Mouse (Mus musculus) heart, embryonic 12.5 days (tissue): ENCODE results near the gene Adgra1. TPM values are rescaled to one million over a fixed set of nuclear protein-coding genes. Genes with fewer than 3 reads are reported as not detected.

Source experiments
- ATAC-seq: fragments of 200-750 bp; cut with Nextera tagmentation; 2 replicates; pipeline ENCODE4 v1.8.0; 2017; ENCODE audit warnings: moderate TSS enrichment, moderate library complexity; ENCODE audit not compliant: insufficient number of reproducible peaks, low FRiP score
- H3K27ac ChIP-seq: fragments of 300-500 bp; sonication (generic); 2 replicates; pipeline ENCODE4 v1.5.1; 2016; ENCODE audit warnings: mild to moderate bottlenecking, moderate library complexity; ENCODE audit not compliant: poor library complexity, severe bottlenecking
- H3K27me3 ChIP-seq: fragments of 300-500 bp; sonication (generic); replicated peaks from 2 replicates; pipeline ENCODE4 v1.6.1; 2016; ENCODE audit warnings: mild to moderate bottlenecking, moderate library complexity
- H3K36me3 ChIP-seq: fragments of 300-500 bp; sonication (generic); 2 replicates; pipeline ENCODE4 v1.6.1; 2016; ENCODE audit warnings: mild to moderate bottlenecking, moderate library complexity
- H3K4me1 ChIP-seq: fragments of 300-500 bp; sonication (generic); replicated peaks from 2 replicates; pipeline ENCODE4 v1.6.1; 2016; ENCODE audit warnings: mild to moderate bottlenecking
- H3K4me2 ChIP-seq: fragments of 300-500 bp; sonication (generic); 2 replicates; pipeline ENCODE4 v1.6.1; 2016; ENCODE audit warnings: mild to moderate bottlenecking, moderate library complexity
- H3K4me3 ChIP-seq: fragments of 300-500 bp; sonication (generic); 2 replicates; pipeline ENCODE4 v1.5.1; 2016; ENCODE audit warnings: mild to moderate bottlenecking
- H3K9ac ChIP-seq: fragments of 300-500 bp; sonication (generic); 2 replicates; pipeline ENCODE4 v1.6.1; 2016; ENCODE audit warnings: mild to moderate bottlenecking, moderate library complexity
- H3K9me3 ChIP-seq: fragments of 300-500 bp; sonication (generic); replicated peaks from 2 replicates; pipeline ENCODE4 v1.6.1; 2016; ENCODE audit warnings: mild to moderate bottlenecking, moderate library complexity
- WGBS: fragments of 180-500 bp; shearing (Covaris S2); methylation state at CpG from one replicate; pipeline ENCODE4 v1.1.7; 2016; 5-methylcytosine and 5-hydroxymethylcytosine counted together
- polyA plus RNA-seq: library from polyadenylated mRNA; unstranded; fragments of >200 nt; fragmentation: Nextera tagmentation; extraction: Ambion mirVana; gene quantifications from 2 replicates; pipeline ENCODE4 v1.2.1, GENCODE M21; 2016

Gene Adgra1
- polyA plus RNA-seq, 1 experiment from 2014 or later: 0.05 TPM

DNA sequence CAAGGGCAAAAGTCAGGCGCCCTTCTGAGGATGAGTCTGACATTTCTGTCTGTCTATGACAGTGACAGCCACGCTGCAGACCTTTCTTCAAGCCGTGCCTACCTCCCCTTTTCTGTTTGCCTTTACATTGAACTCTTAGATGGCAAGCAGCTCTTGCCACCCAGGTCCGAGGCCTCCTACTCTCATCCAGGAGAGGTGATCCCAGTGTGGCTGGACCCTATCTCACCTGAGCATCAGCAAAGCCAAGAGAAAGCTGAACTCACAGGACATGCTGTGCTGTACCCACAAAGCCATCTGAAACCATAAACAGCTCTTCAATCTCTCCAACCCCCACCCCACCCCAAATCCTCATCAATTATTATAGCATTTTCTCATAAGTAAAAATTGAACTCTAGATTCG, 16.7 kb downstream of the Adgra1 start:
- WGBS: 71% methylated on average over 5 of the region's 5 CpGs
- Histone ChIP-seq H3K4me3 (no peak overlapping the region), H3K36me3 (no peaks in the 10 kb centered on the region), H3K27ac (no peak overlapping the region), H3K4me1 (no peaks in the 10 kb centered on the region), H3K9me3 (no peaks in the 10 kb centered on the region), H3K4me2 (no peak overlapping the region), H3K9ac (no peak overlapping the region), H3K27me3 (peaks cover 8% of the 10 kb centered on the region)
- ATAC-seq: no peak

GRCm38 (mm10) chr7:139851098-139851497, 17.1 kb downstream of the Adgra1 start:
- no peaks in the 10 kb centered on the region for H3K36me3 ChIP-seq
- H3K9ac ChIP-seq: no peak overlapping the region
- WGBS: 72% methylated on average over 6 of the region's 6 CpGs
- no peak overlapping the region for H3K27ac ChIP-seq
- H3K4me2 ChIP-seq: no peak overlapping the region
- H3K9me3 ChIP-seq: no peaks in the 10 kb centered on the region
- H3K4me1 ChIP-seq: no peaks in the 10 kb centered on the region
- no peak for ATAC-seq
- peaks cover 8% of the 10 kb centered on the region for H3K27me3 ChIP-seq
- H3K4me3 ChIP-seq: no peak overlapping the region

GRCm38 (mm10) chr7:139855261-139855660, 21.3 kb downstream of the Adgra1 start:
- no peak overlapping the region for H3K4me3 ChIP-seq

GRCm38 (mm10) chr7:139861411-139861810, 27.4 kb downstream of the Adgra1 start:
- no peak for ATAC-seq
- H3K36me3 ChIP-seq: no peaks in the 10 kb centered on the region
- no peak overlapping the region for H3K4me3 ChIP-seq
- H3K27me3 ChIP-seq: 0 out of 2 replicates have a peak, but pooled peaks cover 3% of the 10 kb centered on the region
- WGBS: 38% methylated on average over 3 of the region's 3 CpGs
- H3K9me3 ChIP-seq: no peaks in the 10 kb centered on the region
- no peak overlapping the region for H3K27ac ChIP-seq
- H3K9ac ChIP-seq: no peak overlapping the region
- no peak overlapping the region for H3K4me2 ChIP-seq
- no peaks in the 10 kb centered on the region for H3K4me1 ChIP-seq

More at GRCm38 (mm10) chr7:139855261-139855660, 21.3 kb downstream of the Adgra1 start:
- WGBS: 83% methylated on average over 11 of the region's 11 CpGs
- Histone ChIP-seq H3K4me1 (no peaks in the 10 kb centered on the region), H3K9me3 (no peaks in the 10 kb centered on the region), H3K36me3 (no peaks in the 10 kb centered on the region), H3K27ac (no peak overlapping the region), H3K9ac (no peak overlapping the region), H3K27me3 (peaks cover 9% of the 10 kb centered on the region), H3K4me2 (no peak overlapping the region)
- ATAC-seq: no peak

GRCm38 (mm10) chr7:139863076-139863475, 29.1 kb downstream of the Adgra1 start:
- H3K9me3 ChIP-seq: no peaks in the 10 kb centered on the region
- no peaks in the 10 kb centered on the region for H3K36me3 ChIP-seq
- no peak overlapping the region for H3K4me3 ChIP-seq
- no peak overlapping the region for H3K4me2 ChIP-seq
- H3K4me1 ChIP-seq: no peaks in the 10 kb centered on the region
- H3K27ac ChIP-seq: no peak overlapping the region
- WGBS: 70% methylated on average over 2 of the region's 2 CpGs
- H3K27me3 ChIP-seq: no peaks in the 10 kb centered on the region
- no peak for ATAC-seq
- H3K9ac ChIP-seq: no peak overlapping the region

DNA sequence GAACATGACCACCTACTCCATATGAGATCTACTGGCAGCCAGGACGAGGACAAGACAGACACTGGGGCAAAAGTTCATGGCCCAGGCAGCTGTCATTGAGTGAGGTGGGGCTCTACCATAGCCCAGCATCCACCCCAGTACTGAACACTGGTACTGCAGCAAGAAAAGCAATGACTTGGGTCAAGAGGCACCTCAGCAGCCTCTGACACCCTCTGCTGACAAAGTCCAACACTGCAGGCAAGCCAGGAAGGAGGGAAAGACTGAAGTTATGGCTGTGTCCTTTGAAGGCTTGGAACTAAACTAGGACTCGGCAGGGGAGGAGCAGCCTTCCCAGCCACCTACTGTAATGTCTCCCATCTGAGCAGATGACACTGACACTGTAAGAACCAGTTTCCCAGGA, 30.3 kb downstream of the Adgra1 start:
- no peak overlapping the region for H3K9ac ChIP-seq
- no peak overlapping the region for H3K4me3 ChIP-seq
- WGBS: 43% methylated on average over 2 of the region's 2 CpGs
- H3K27me3 ChIP-seq: no peaks in the 10 kb centered on the region
- no peaks in the 10 kb centered on the region for H3K4me1 ChIP-seq
- H3K4me2 ChIP-seq: no peak overlapping the region
- H3K27ac ChIP-seq: no peak overlapping the region
- no peaks in the 10 kb centered on the region for H3K9me3 ChIP-seq
- ATAC-seq: no peak
- H3K36me3 ChIP-seq: no peaks in the 10 kb centered on the region

DNA sequence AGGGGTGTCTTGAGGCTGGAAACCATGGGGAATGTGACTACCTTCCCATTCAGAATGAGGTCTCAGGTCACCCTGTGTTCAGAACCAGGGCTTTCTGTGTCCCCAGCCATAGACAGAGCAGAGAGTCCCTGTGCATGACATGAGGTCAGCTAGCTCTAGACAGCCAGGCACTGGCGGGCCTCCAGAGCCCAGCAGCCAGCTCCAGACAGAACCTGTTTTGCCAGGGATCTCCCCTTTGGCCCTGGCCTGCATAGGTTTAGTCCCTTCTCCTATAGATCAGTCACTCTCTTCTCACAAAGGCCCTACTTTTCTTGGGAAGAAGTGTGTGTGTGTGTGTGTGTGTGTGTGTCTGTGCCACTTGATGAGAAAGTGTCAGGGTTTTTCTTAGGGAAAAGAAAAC, 30.9 kb downstream of the Adgra1 start:
- no peaks in the 10 kb centered on the region for H3K27me3 ChIP-seq
- WGBS: 69% methylated on average over 1 of the region's 1 CpGs
- no peak overlapping the region for H3K4me2 ChIP-seq
- H3K4me1 ChIP-seq: no peaks in the 10 kb centered on the region
- H3K4me3 ChIP-seq: no peak overlapping the region
- H3K27ac ChIP-seq: no peak overlapping the region
- no peaks in the 10 kb centered on the region for H3K9me3 ChIP-seq
- ATAC-seq: no peak
- no peaks in the 10 kb centered on the region for H3K36me3 ChIP-seq
- H3K9ac ChIP-seq: no peak overlapping the region

GRCm38 (mm10) chr7:139871014-139871413, 37.0 kb downstream of the Adgra1 start:
- no peak overlapping the region for H3K4me3 ChIP-seq
- WGBS: 88% methylated on average over 5 of the region's 5 CpGs
- no peaks in the 10 kb centered on the region for H3K9me3 ChIP-seq
- H3K36me3 ChIP-seq: no peaks in the 10 kb centered on the region
- H3K27me3 ChIP-seq: peaks cover 14% of the 10 kb centered on the region
- no peak for ATAC-seq
- H3K9ac ChIP-seq: no peak overlapping the region
- H3K27ac ChIP-seq: no peak overlapping the region
- no peaks in the 10 kb centered on the region for H3K4me1 ChIP-seq
- no peak overlapping the region for H3K4me2 ChIP-seq

- H3K4me1 ChIP-seq: no peaks in the 10 kb centered on the region
- no peak overlapping the region for H3K9ac ChIP-seq
- no peak overlapping the region for H3K27ac ChIP-seq
- H3K27me3 ChIP-seq: peaks cover 27% of the 10 kb centered on the region
- H3K4me3 ChIP-seq: no peak overlapping the region
- WGBS: 63% methylated on average over 10 of the region's 10 CpGs
- no peak for ATAC-seq
- H3K9me3 ChIP-seq: no peaks in the 10 kb centered on the region
- no peaks in the 10 kb centered on the region for H3K36me3 ChIP-seq
- no peak overlapping the region for H3K4me2 ChIP-seq
These were observed 43.3 kb downstream of the Adgra1 start for GRCm38 (mm10) chr7:139877167-139877792.

DNA sequence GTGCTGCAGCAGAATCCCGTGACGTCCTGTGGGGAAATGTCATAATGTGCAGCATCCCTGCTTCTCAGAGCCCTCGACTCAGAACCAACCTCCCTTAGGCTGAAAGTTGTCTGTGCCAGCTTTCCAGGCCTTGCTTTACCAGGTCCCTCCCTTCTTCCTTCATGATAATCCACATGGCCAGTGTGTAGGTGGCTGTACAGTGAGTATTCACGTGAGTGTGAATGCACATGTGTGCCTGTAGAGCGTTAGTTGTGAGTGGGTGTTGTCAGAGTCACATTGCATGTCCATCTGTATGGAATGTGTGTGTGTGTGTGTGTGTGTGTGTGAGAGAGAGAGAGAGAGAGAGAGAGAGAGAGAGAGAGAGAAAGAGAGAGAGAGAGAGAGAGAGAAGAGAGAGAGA, 44.1 kb downstream of the Adgra1 start:
- H3K36me3 ChIP-seq: no peaks in the 10 kb centered on the region
- peaks cover 27% of the 10 kb centered on the region for H3K27me3 ChIP-seq
- H3K4me3 ChIP-seq: no peak overlapping the region
- H3K9me3 ChIP-seq: no peaks in the 10 kb centered on the region
- no peak overlapping the region for H3K27ac ChIP-seq
- no peaks in the 10 kb centered on the region for H3K4me1 ChIP-seq
- no peak overlapping the region for H3K4me2 ChIP-seq
- 77% methylated on average over 5 of the region's 5 CpGs for WGBS
- ATAC-seq: no peak
- no peak overlapping the region for H3K9ac ChIP-seq

GRCm38 (mm10) chr7:139878621-139879020, 44.6 kb downstream of the Adgra1 start:
- WGBS: 34% methylated on average over 6 of the region's 6 CpGs
- Histone ChIP-seq H3K4me1 (no peaks in the 10 kb centered on the region), H3K27ac (no peak overlapping the region), H3K4me3 (no peak overlapping the region), H3K4me2 (no peak overlapping the region), H3K9me3 (no peaks in the 10 kb centered on the region), H3K9ac (no peak overlapping the region), H3K36me3 (no peaks in the 10 kb centered on the region), H3K27me3 (peaks cover 27% of the 10 kb centered on the region)
- ATAC-seq: no peak

DNA sequence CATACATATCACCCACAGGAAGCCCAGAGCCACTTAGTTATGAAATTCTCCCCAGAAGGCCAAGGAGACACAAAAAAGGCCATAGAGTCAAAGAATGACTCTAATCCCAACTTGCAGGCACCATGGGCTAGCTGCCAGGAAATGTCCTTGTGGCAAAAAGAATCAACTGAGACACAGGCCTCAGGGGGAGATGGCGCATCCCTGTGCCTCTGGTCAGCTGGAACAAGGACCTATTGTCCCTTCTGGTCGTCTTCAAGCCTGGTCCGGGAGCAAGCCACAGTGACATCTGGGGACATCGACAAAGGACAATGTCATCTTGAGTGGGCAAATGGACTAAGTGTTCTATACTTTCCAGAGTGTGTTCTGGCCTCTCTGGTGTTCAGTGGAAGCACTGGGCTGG, 49.6 kb downstream of the Adgra1 start:
- H3K4me3 ChIP-seq: no peak overlapping the region
- H3K9me3 ChIP-seq: no peaks in the 10 kb centered on the region
- H3K27me3 ChIP-seq: peaks cover 17% of the 10 kb centered on the region; the same call in 1 of the 2 replicates
- H3K4me2 ChIP-seq: no peak overlapping the region
- no peak overlapping the region for H3K27ac ChIP-seq
- H3K36me3 ChIP-seq: no peaks in the 10 kb centered on the region
- ATAC-seq: no peak
- H3K4me1 ChIP-seq: no peaks in the 10 kb centered on the region
- no peak overlapping the region for H3K9ac ChIP-seq
- WGBS: 78% methylated on average over 4 of the region's 4 CpGs
